Mouse (Mus musculus): Measurements from ENCODE around the gene Heatr4.

- TF ChIP-seq POLR2A (IDR thresholded peaks at IDR 0.05; ENCODE audit: borderline replicate concordance, extremely low read depth, low read depth, low read length) (no peak), CTCF (IDR thresholded peaks at IDR 0.05; ENCODE audit: insufficient read depth, low read length) (no peak)
These were observed 49.5 kb upstream of the Heatr4 start for GRCm38 (mm10) chr12:84034108-84034507.

All from lung, adult 2 months (tissue).